Mouse (Mus musculus) lung, postnatal 36 days (tissue): ENCODE data around the gene Tcl1b2.
"Not testable (repeated sequence)": the region's sequence is repeated elsewhere in the genome, so short reads cannot be mapped to it uniquely, and the experiment has no call there.

Source experiments
- DNase-seq: peaks from one replicate; pipeline ENCODE4 v3.0.0; 2022; ENCODE audit warnings: mixed read lengths

The Tcl1b2 gene

GRCm38 (mm10) chr12:105145714-105146113, at the start of gene Tcl1b2:
Gene Tcl1b2 (plus strand): TSS chr12:105146014.
- no peak for DNase-seq

- no peak for DNase-seq
Observed at GRCm38 (mm10) chr12:105099466-105100044, 46.3 kb upstream of the Tcl1b2 start.

- no peak for DNase-seq
Observed at GRCm38 (mm10) chr12:105102901-105103300, 42.9 kb upstream of the Tcl1b2 start.

GRCm38 (mm10) chr12:105104036-105104435, 41.8 kb upstream of the Tcl1b2 start:
- DNase-seq = peak; percentile 86

GRCm38 (mm10) chr12:105105326-105105725, 40.5 kb upstream of the Tcl1b2 start:
- no peak for DNase-seq

- no peak for DNase-seq
Observed at GRCm38 (mm10) chr12:105108856-105109255, 37.0 kb upstream of the Tcl1b2 start.

- no peak for DNase-seq
Observed at GRCm38 (mm10) chr12:105109406-105109805, 36.4 kb upstream of the Tcl1b2 start.

- no peak for DNase-seq
Observed at GRCm38 (mm10) chr12:105109812-105110211, 36.0 kb upstream of the Tcl1b2 start.

- DNase-seq = no peak
Observed at GRCm38 (mm10) chr12:105112321-105112988, 33.4 kb upstream of the Tcl1b2 start.

GRCm38 (mm10) chr12:105116648-105117047, 29.2 kb upstream of the Tcl1b2 start:
- no peak for DNase-seq

GRCm38 (mm10) chr12:105125362-105125761, 20.5 kb upstream of the Tcl1b2 start:
- no peak for DNase-seq

GRCm38 (mm10) chr12:105126516-105126915, 19.3 kb upstream of the Tcl1b2 start:
- no peak for DNase-seq

- no peak for DNase-seq
Observed at GRCm38 (mm10) chr12:105127607-105128006, 18.2 kb upstream of the Tcl1b2 start.

- DNase-seq = not testable (repeated sequence)
Observed at GRCm38 (mm10) chr12:105129494-105130205, 16.2 kb upstream of the Tcl1b2 start.

- DNase-seq = not testable (repeated sequence)
Observed at GRCm38 (mm10) chr12:105134167-105134566, 11.6 kb upstream of the Tcl1b2 start.

GRCm38 (mm10) chr12:105134826-105135225, 11.0 kb upstream of the Tcl1b2 start:
- not testable (repeated sequence) for DNase-seq

GRCm38 (mm10) chr12:105137729-105138128, 8.1 kb upstream of the Tcl1b2 start:
- DNase-seq = not testable (repeated sequence)

- no peak for DNase-seq
Observed at GRCm38 (mm10) chr12:105143096-105143495, 2.7 kb upstream of the Tcl1b2 start.

GRCm38 (mm10) chr12:105144928-105145327, 886 bp upstream of the Tcl1b2 start:
- DNase-seq = not testable (repeated sequence)

- not testable (repeated sequence) for DNase-seq
Observed at GRCm38 (mm10) chr12:105155286-105155685, 9.5 kb downstream of the Tcl1b2 start.

GRCm38 (mm10) chr12:105158842-105159241, 13.0 kb downstream of the Tcl1b2 start:
- DNase-seq = no peak

- no peak for DNase-seq
Observed at GRCm38 (mm10) chr12:105159390-105159789, 13.6 kb downstream of the Tcl1b2 start, which contains the start of gene Tcl1b1. Gene Tcl1b1 (plus strand): TSS chr12:105159690.

- DNase-seq = no peak
Observed at GRCm38 (mm10) chr12:105166734-105167133, 20.9 kb downstream of the Tcl1b2 start.

GRCm38 (mm10) chr12:105173366-105173765, 27.6 kb downstream of the Tcl1b2 start:
- no peak for DNase-seq
